Mouse (Mus musculus) urinary bladder, postnatal 25 days (tissue): ENCODE data around the gene Acsf3.

ENCODE experiments used
- DNase-seq: peaks from one replicate; pipeline ENCODE4 v3.0.0; 2022; ENCODE audit warnings: low spot score

Gene Acsf3

GRCm38 (mm10) chr8:122762731-122763266 is 12.5 kb upstream of the Acsf3 start:
- no peak for DNase-seq

- no peak for DNase-seq
Observed at GRCm38 (mm10) chr8:122763267-122763738, 12.0 kb upstream of the Acsf3 start.

GRCm38 (mm10) chr8:122764790-122765474 is 10.4 kb upstream of the Acsf3 start:
- no peak for DNase-seq

- no peak for DNase-seq
Observed at GRCm38 (mm10) chr8:122766189-122766588, 9.1 kb upstream of the Acsf3 start.

- no peak for DNase-seq
Observed at GRCm38 (mm10) chr8:122766647-122767200, 8.6 kb upstream of the Acsf3 start.

GRCm38 (mm10) chr8:122767229-122767628 is 8.1 kb upstream of the Acsf3 start:
- no peak for DNase-seq

- no peak for DNase-seq
Observed at GRCm38 (mm10) chr8:122769251-122770058, 5.8 kb upstream of the Acsf3 start.

GRCm38 (mm10) chr8:122772431-122773060 is 2.7 kb upstream of the Acsf3 start:
- no peak for DNase-seq

GRCm38 (mm10) chr8:122777701-122778100 is 2.4 kb downstream of the Acsf3 start:
- DNase-seq: no peak

- DNase-seq: no peak
Observed at GRCm38 (mm10) chr8:122778703-122779239, 3.5 kb downstream of the Acsf3 start.

GRCm38 (mm10) chr8:122779255-122779654 is 4.0 kb downstream of the Acsf3 start:
- DNase-seq: no peak

GRCm38 (mm10) chr8:122784756-122785155 is 9.5 kb downstream of the Acsf3 start:
- no peak for DNase-seq

- no peak for DNase-seq
Observed at GRCm38 (mm10) chr8:122789796-122790195, 14.5 kb downstream of the Acsf3 start.

- no peak for DNase-seq
Observed at GRCm38 (mm10) chr8:122793375-122794174, 18.3 kb downstream of the Acsf3 start.

- no peak for DNase-seq
Observed at GRCm38 (mm10) chr8:122794175-122794454, 18.8 kb downstream of the Acsf3 start.

GRCm38 (mm10) chr8:122803906-122804761 is 28.8 kb downstream of the Acsf3 start:
- DNase-seq: no peak

- no peak for DNase-seq
Observed at GRCm38 (mm10) chr8:122805349-122805748, 30.1 kb downstream of the Acsf3 start.

- no peak for DNase-seq
Observed at GRCm38 (mm10) chr8:122806956-122807538, 31.8 kb downstream of the Acsf3 start.

- DNase-seq: no peak
Observed at GRCm38 (mm10) chr8:122807907-122808306, 32.6 kb downstream of the Acsf3 start.

- no peak for DNase-seq
Observed at GRCm38 (mm10) chr8:122810376-122810775, 35.1 kb downstream of the Acsf3 start.
